Mouse (Mus musculus) lung, embryonic 16.5 days (tissue): ENCODE measurements at regions not wholly inside any gene's neighbourhood (a gene's known extent, or its start where the extent isn't known, plus 50 kb on each side); places are given as distances from the start of the nearest gene placed in this dataset.

ENCODE experiments used
- ATAC-seq: fragments of 200-750 bp; cut with Nextera tagmentation; 2 replicates; pipeline ENCODE4 v1.8.0; 2017; ENCODE audit warnings: low read depth, mild to moderate bottlenecking, moderate library complexity
- H3K27ac ChIP-seq: fragments of 300-500 bp; sonication (generic); 2 replicates; pipeline ENCODE4 v1.5.1; 2014; ENCODE audit warnings: mild to moderate bottlenecking, control low read depth, low read length
- H3K27me3 ChIP-seq: fragments of 300-500 bp; sonication (generic); 2 replicates; pipeline ENCODE4 v1.6.1; 2014; ENCODE audit warnings: low read depth, low read length, mixed read lengths; ENCODE audit not compliant: control insufficient read depth, insufficient read depth
- H3K36me3 ChIP-seq: fragments of 300-500 bp; sonication (generic); 2 replicates; pipeline ENCODE4 v1.6.1; 2014; ENCODE audit warnings: low read length; ENCODE audit not compliant: control insufficient read depth, insufficient read depth
- H3K4me1 ChIP-seq: fragments of 300-500 bp; sonication (generic); replicated peaks from 2 replicates; pipeline ENCODE4 v1.6.1; 2014; ENCODE audit warnings: low read length, mixed read lengths; ENCODE audit not compliant: control insufficient read depth, insufficient read depth
- H3K4me2 ChIP-seq: fragments of 300-500 bp; sonication (generic); 2 replicates; pipeline ENCODE4 v1.6.1; 2014; ENCODE audit warnings: low read depth, low read length, control low read depth
- H3K4me3 ChIP-seq: fragments of 300-500 bp; sonication (generic); 2 replicates; pipeline ENCODE4 v1.5.1; 2014; ENCODE audit warnings: mild to moderate bottlenecking, low read length, control low read depth
- H3K9ac ChIP-seq: fragments of 300-500 bp; sonication (generic); 2 replicates; pipeline ENCODE4 v1.6.1; 2014; ENCODE audit warnings: low read length, control low read depth
- H3K9me3 ChIP-seq: fragments of 300-500 bp; sonication (generic); 2 replicates; pipeline ENCODE4 v1.6.1; 2016; ENCODE audit warnings: low read length; ENCODE audit not compliant: control insufficient read depth
- WGBS: fragments of 180-500 bp; shearing (Covaris S2); extraction: QIAGEN DNeasy Blood & Tissue Kit; methylation state at CpG from one replicate; pipeline ENCODE4 v1.1.7; 2014; 5-methylcytosine and 5-hydroxymethylcytosine counted together

- Histone ChIP-seq H3K27me3 (no peaks in the 10 kb centered on the region), H3K27ac (no peak overlapping the region), H3K4me3 (no peak overlapping the region), H3K36me3 (no peaks in the 10 kb centered on the region), H3K9me3 (no peaks in the 10 kb centered on the region), H3K4me1 (no peaks in the 10 kb centered on the region), H3K9ac (no peak overlapping the region), H3K4me2 (no peak overlapping the region)
- 74% methylated on average over 9 of the region's 9 CpGs for WGBS
- no peak for ATAC-seq
Observed at GRCm38 (mm10) chr13:103683169-103683568, 91.2 kb downstream of the Srek1 start.

- H3K27ac ChIP-seq: no peak overlapping the region
- H3K27me3 ChIP-seq: no peaks in the 10 kb centered on the region
- H3K36me3 ChIP-seq: no peaks in the 10 kb centered on the region
- H3K9me3 ChIP-seq: no peaks in the 10 kb centered on the region
- H3K4me2 ChIP-seq: no peak overlapping the region
- no peak for ATAC-seq
- no peak overlapping the region for H3K4me3 ChIP-seq
- 82% methylated on average over 4 of the region's 4 CpGs for WGBS
- no peak overlapping the region for H3K9ac ChIP-seq
- no peaks in the 10 kb centered on the region for H3K4me1 ChIP-seq
Observed at GRCm38 (mm10) chr13:103680740-103681139, 93.7 kb downstream of the Srek1 start.

GRCm38 (mm10) chr13:103680052-103680451 is 94.4 kb downstream of the Srek1 start:
- ATAC-seq: no peak
- H3K9ac ChIP-seq: no peak overlapping the region

GRCm38 (mm10) chr13:103676831-103677230 is 97.6 kb downstream of the Srek1 start:
- Histone ChIP-seq H3K9ac (no peak overlapping the region), H3K27me3 (no peaks in the 10 kb centered on the region), H3K36me3 (no peaks in the 10 kb centered on the region), H3K4me2 (no peak overlapping the region), H3K4me3 (no peak overlapping the region), H3K9me3 (no peaks in the 10 kb centered on the region), H3K4me1 (no peaks in the 10 kb centered on the region), H3K27ac (no peak overlapping the region)
- WGBS: 61% methylated on average over 13 of the region's 13 CpGs
- ATAC-seq: no peak

More at GRCm38 (mm10) chr13:103680052-103680451, 94.4 kb downstream of the Srek1 start:
- no peak overlapping the region for H3K4me3 ChIP-seq
- no peak overlapping the region for H3K4me2 ChIP-seq
- no peaks in the 10 kb centered on the region for H3K4me1 ChIP-seq
- H3K27me3 ChIP-seq: no peaks in the 10 kb centered on the region
- H3K36me3 ChIP-seq: no peaks in the 10 kb centered on the region
- H3K27ac ChIP-seq: no peak overlapping the region
- WGBS: 82% methylated on average over 7 of the region's 7 CpGs
- H3K9me3 ChIP-seq: no peaks in the 10 kb centered on the region

GRCm38 (mm10) chr13:103676221-103676620 is 98.2 kb downstream of the Srek1 start:
- no peak overlapping the region for H3K27ac ChIP-seq
- H3K9me3 ChIP-seq: no peaks in the 10 kb centered on the region
- no peaks in the 10 kb centered on the region for H3K4me1 ChIP-seq
- H3K4me3 ChIP-seq: no peak overlapping the region
- H3K4me2 ChIP-seq: no peak overlapping the region
- no peaks in the 10 kb centered on the region for H3K36me3 ChIP-seq
- WGBS: 60% methylated on average over 5 of the region's 5 CpGs
- H3K27me3 ChIP-seq: no peaks in the 10 kb centered on the region
- no peak for ATAC-seq
- no peak overlapping the region for H3K9ac ChIP-seq

- Histone ChIP-seq H3K4me2 (no peak overlapping the region), H3K36me3 (no peaks in the 10 kb centered on the region), H3K9me3 (no peaks in the 10 kb centered on the region), H3K27me3 (no peaks in the 10 kb centered on the region), H3K4me1 (no peaks in the 10 kb centered on the region), H3K9ac (no peak overlapping the region), H3K4me3 (no peak overlapping the region), H3K27ac (no peak overlapping the region)
- no peak for ATAC-seq
Observed at GRCm38 (mm10) chr13:103670611-103671010, 103.8 kb downstream of the Srek1 start.

- Histone ChIP-seq H3K9ac (no peak overlapping the region), H3K27me3 (no peaks in the 10 kb centered on the region), H3K4me2 (no peak overlapping the region), H3K9me3 (no peaks in the 10 kb centered on the region), H3K4me3 (no peak overlapping the region), H3K4me1 (no peaks in the 10 kb centered on the region), H3K36me3 (no peaks in the 10 kb centered on the region), H3K27ac (no peak overlapping the region)
- 85% methylated on average over 4 of the region's 4 CpGs for WGBS
- no peak for ATAC-seq
Observed at GRCm38 (mm10) chr13:103669856-103670255, 104.6 kb downstream of the Srek1 start.

GRCm38 (mm10) chr13:103667749-103668148 is 106.7 kb downstream of the Srek1 start:
- no peak overlapping the region for H3K4me3 ChIP-seq
- H3K36me3 ChIP-seq: no peaks in the 10 kb centered on the region
- no peak for ATAC-seq
- no peak overlapping the region for H3K9ac ChIP-seq
- 45% methylated on average over 2 of the region's 2 CpGs for WGBS
- no peak overlapping the region for H3K27ac ChIP-seq
- H3K4me1 ChIP-seq: no peaks in the 10 kb centered on the region
- H3K4me2 ChIP-seq: no peak overlapping the region
- no peaks in the 10 kb centered on the region for H3K27me3 ChIP-seq
- no peaks in the 10 kb centered on the region for H3K9me3 ChIP-seq

- H3K27ac ChIP-seq: no peak overlapping the region
- H3K4me3 ChIP-seq: no peak overlapping the region
- WGBS: 20% methylated on average over 11 of the region's 11 CpGs
- no peaks in the 10 kb centered on the region for H3K4me1 ChIP-seq
- H3K9ac ChIP-seq: no peak overlapping the region
- no peaks in the 10 kb centered on the region for H3K9me3 ChIP-seq
- H3K36me3 ChIP-seq: no peaks in the 10 kb centered on the region
- ATAC-seq: no peak
- no peak overlapping the region for H3K4me2 ChIP-seq
- H3K27me3 ChIP-seq: no peaks in the 10 kb centered on the region
Observed at GRCm38 (mm10) chr13:103660248-103660996, 114.0 kb downstream of the Srek1 start.

GRCm38 (mm10) chr13:103655966-103656365 is 118.4 kb downstream of the Srek1 start:
- Histone ChIP-seq H3K36me3 (no peaks in the 10 kb centered on the region), H3K4me1 (no peaks in the 10 kb centered on the region), H3K9ac (no peak overlapping the region), H3K27me3 (no peaks in the 10 kb centered on the region), H3K27ac (no peak overlapping the region), H3K9me3 (no peaks in the 10 kb centered on the region), H3K4me3 (no peak overlapping the region), H3K4me2 (no peak overlapping the region)
- no peak for ATAC-seq
- WGBS: 91% methylated on average over 2 of the region's 2 CpGs
